27 mouse cellular contexts compared by ENCODE assay signal in genomic region chr4:49485442-49485841, GRCm38 (mm10). TPM values are rescaled to one million over a fixed set of nuclear protein-coding genes. Genes with fewer than 3 reads are reported as not detected.
DNase-seq lines count a peak whose midpoint lies in the region; ATAC-seq lines count a peak whose summit lies in the region.
"Had no signal": no experiment of that assay in that cellular context is flagged by ENCODE, and none has a peak within 500 bp of the region (broad histone marks: within the 10 kb centered on the region; RNA-seq: fewer than 3 reads in every experiment).

No protein-coding gene starts in this region.

- H3K27me3 ChIP-seq in intestine, embryonic 16.5 days (replicated peaks; ENCODE audit: control insufficient read depth, insufficient read depth, low read length) = no peaks in the 10 kb centered on the region
- no peaks in the 10 kb centered on the region for H3K27me3 ChIP-seq in kidney, embryonic 15.5 days
- no peaks in the 10 kb centered on the region for H3K27me3 ChIP-seq in liver, embryonic 11.5 days (replicated peaks; ENCODE audit: control insufficient read depth, insufficient read depth, low read length)
- H3K27me3 ChIP-seq in stomach, embryonic 15.5 days (replicated peaks) = no peaks in the 10 kb centered on the region
- H3K27me3 ChIP-seq: forebrain, embryonic 15.5 days; heart, embryonic 15.5 days; neural tube, embryonic 13.5 days had no signal

- peak; percentile 89 for ATAC-seq in intestine, embryonic 16.5 days
- 0 out of 2 replicates have a peak, but pooled peaks have one; percentile 87 for ATAC-seq in kidney, embryonic 15.5 days (replicated peaks; ENCODE audit: low FRiP score)
- ATAC-seq in liver, embryonic 11.5 days (replicated peaks; ENCODE audit: low FRiP score) = peak; percentile 75; the same call in 1 of the 2 replicates
- peak; percentile 70; the same call in 1 of the 2 replicates for ATAC-seq in stomach, embryonic 15.5 days (ENCODE audit: insufficient read depth, low FRiP score, low read depth)
- ATAC-seq: CD4-positive, CD25-positive, alpha-beta regulatory T cell, adult 4 months; forebrain, embryonic 15.5 days had no signal

- H3K27ac ChIP-seq in intestine, embryonic 16.5 days (ENCODE audit: low read length) = peak overlapping the region; percentile 57; the same call in 1 of the 2 replicates
- H3K27ac ChIP-seq in kidney, embryonic 15.5 days = no peak overlapping the region
- peak overlapping the region; percentile 35; the same call in 1 of the 2 replicates for H3K27ac ChIP-seq in liver, embryonic 11.5 days (ENCODE audit: low read depth, low read length)
- H3K27ac ChIP-seq in stomach, embryonic 15.5 days = no peak overlapping the region
- H3K27ac ChIP-seq: forebrain, embryonic 15.5 days; heart, embryonic 15.5 days; macrophage; neural tube, embryonic 13.5 days had no signal

- no peaks in the 10 kb centered on the region for H3K4me1 ChIP-seq in intestine, embryonic 16.5 days (ENCODE audit: control insufficient read depth, insufficient read depth, low read length)
- H3K4me1 ChIP-seq in kidney, embryonic 15.5 days = 0 out of 2 replicates have a peak, but pooled peaks cover 2% of the 10 kb centered on the region
- H3K4me1 ChIP-seq in liver, embryonic 11.5 days (replicated peaks; ENCODE audit: control insufficient read depth, insufficient read depth, low read length) = no peaks in the 10 kb centered on the region
- no peaks in the 10 kb centered on the region for H3K4me1 ChIP-seq in stomach, embryonic 15.5 days
- H3K4me1 ChIP-seq: forebrain, embryonic 15.5 days had no signal

- intact Hi-C loops in heart, postnatal 36 days (cut with DNase I) = no loop called here

- no peaks in the 10 kb centered on the region for H3K36me3 ChIP-seq in intestine, embryonic 16.5 days (ENCODE audit: control insufficient read depth, insufficient read depth, low read length)
- H3K36me3 ChIP-seq in kidney, embryonic 15.5 days = no peaks in the 10 kb centered on the region
- no peaks in the 10 kb centered on the region for H3K36me3 ChIP-seq in liver, embryonic 11.5 days (ENCODE audit: control insufficient read depth, insufficient read depth, low read length)
- no peaks in the 10 kb centered on the region for H3K36me3 ChIP-seq in stomach, embryonic 15.5 days
- H3K36me3 ChIP-seq: forebrain, embryonic 15.5 days; G1E; heart, embryonic 15.5 days; neural tube, embryonic 13.5 days had no signal

- H3K4me3 ChIP-seq in intestine, embryonic 16.5 days (ENCODE audit: low read length) = no peak overlapping the region
- no peak overlapping the region for H3K4me3 ChIP-seq in kidney, embryonic 15.5 days (replicated peaks)
- H3K4me3 ChIP-seq in liver, embryonic 11.5 days (ENCODE audit: low read depth, low read length) = no peak overlapping the region
- no peak overlapping the region for H3K4me3 ChIP-seq in stomach, embryonic 15.5 days (replicated peaks)
- H3K4me3 ChIP-seq: erythroblast, embryonic 14.5 days; forebrain, embryonic 15.5 days; heart, embryonic 15.5 days; neural tube, embryonic 13.5 days had no signal

- H3K4me2 ChIP-seq in intestine, embryonic 16.5 days (ENCODE audit: low read depth, low read length) = no peak overlapping the region; the same call in 1 of the 2 replicates
- H3K4me2 ChIP-seq in kidney, embryonic 15.5 days = no peak overlapping the region
- no peak overlapping the region for H3K4me2 ChIP-seq in liver, embryonic 11.5 days
- H3K4me2 ChIP-seq in stomach, embryonic 15.5 days = no peak overlapping the region
- H3K4me2 ChIP-seq: forebrain, embryonic 15.5 days; heart, embryonic 15.5 days; lung, embryonic 14.5 days; midbrain, embryonic 11.5 days; neural tube, embryonic 13.5 days had no signal

- no peak for DNase-seq in liver, embryonic 11.5 days (ENCODE audit: low spot score)
- no peak for DNase-seq in heart, postnatal 36 days
- no peak for DNase-seq in frontal cortex, postnatal 36 days (ENCODE audit: low spot score in 2 of 2)
- no peak for DNase-seq in heart, adult 11 months
- no peak for DNase-seq in left cerebral cortex, adult 9 months (ENCODE audit: low spot score in 2 of 2)
- DNase-seq: adrenal gland, adult 2 months; cerebellum, adult 11 months; heart, adult 18-20 months; layer of hippocampus, postnatal 36 days; left cerebral cortex, postnatal 4 days; lung, embryonic 14.5 days; thymus, postnatal 4 days had no signal

- no peak overlapping the region for H3K9ac ChIP-seq in intestine, embryonic 16.5 days (ENCODE audit: low read depth, low read length)
- H3K9ac ChIP-seq in kidney, embryonic 15.5 days = no peak overlapping the region
- H3K9ac ChIP-seq in liver, embryonic 11.5 days (ENCODE audit: low read depth, low read length) = no peak overlapping the region
- H3K9ac ChIP-seq in stomach, embryonic 15.5 days = no peak overlapping the region
- H3K9ac ChIP-seq: forebrain, embryonic 15.5 days; heart, embryonic 15.5 days; lung, embryonic 14.5 days; neural tube, embryonic 13.5 days had no signal

- H3K9me3 ChIP-seq in intestine, embryonic 16.5 days (ENCODE audit: control insufficient read depth, low read length) = no peaks in the 10 kb centered on the region
- H3K9me3 ChIP-seq in kidney, embryonic 15.5 days (replicated peaks) = no peaks in the 10 kb centered on the region
- H3K9me3 ChIP-seq in liver, embryonic 11.5 days (ENCODE audit: control insufficient read depth, low read length) = no peaks in the 10 kb centered on the region
- no peaks in the 10 kb centered on the region for H3K9me3 ChIP-seq in stomach, embryonic 15.5 days
- H3K9me3 ChIP-seq: forebrain, embryonic 15.5 days; G1E; heart, embryonic 15.5 days; neural tube, embryonic 13.5 days had no signal

RNA-seq across cellular contexts. Expression of gene Acnat1, which starts 11.7 kb away (rescaled TPM):
- polyA plus RNA-seq in intestine, embryonic 16.5 days (2015; fragmentation: Nextera tagmentation; extraction: Ambion mirVana) = 5.7 and 6.8 TPM in 2 replicates
- polyA plus RNA-seq in kidney, embryonic 15.5 days (2015; fragmentation: Nextera tagmentation; extraction: Ambion mirVana) = 0.27 and 0.94 TPM in 2 replicates
- not detected in 2 replicates for polyA plus RNA-seq in liver, embryonic 11.5 days (2014; fragmentation: Nextera tagmentation; extraction: Ambion mirVana)
- polyA plus RNA-seq in stomach, embryonic 15.5 days (2015; fragmentation: Nextera tagmentation; extraction: Ambion mirVana) = 1.7 and 2.3 TPM in 2 replicates
- not detected for total RNA-seq in heart, postnatal 36 days (2021)
- total RNA-seq: G1E; heart, adult 18-20 months; monocyte, adult 5-6 weeks had no signal
- polyA plus RNA-seq: CD4-positive, CD25-positive, alpha-beta regulatory T cell, adult 4 months; embryonic facial prominence, embryonic 11.5 days; erythroblast, embryonic 14.5 days; forebrain, embryonic 15.5 days; G1E; heart, embryonic 15.5 days; hindbrain, embryonic 11.5 days; macrophage; midbrain, embryonic 11.5 days; neural tube, embryonic 13.5 days; spleen, adult 2 months had no signal

RNA-seq across cellular contexts. Expression of gene Baat, which starts 20.9 kb away (rescaled TPM):
- 0.20 and 0.53 TPM in 2 replicates for polyA plus RNA-seq in intestine, embryonic 16.5 days (2015; fragmentation: Nextera tagmentation; extraction: Ambion mirVana)
- polyA plus RNA-seq in kidney, embryonic 15.5 days (2015; fragmentation: Nextera tagmentation; extraction: Ambion mirVana) = 0.16 TPM in 1 of 2 replicates, not detected in the other
- 0.25 TPM in 1 of 2 replicates, not detected in the other for polyA plus RNA-seq in liver, embryonic 11.5 days (2014; fragmentation: Nextera tagmentation; extraction: Ambion mirVana)
- 0.09 and 0.24 TPM in 2 replicates for polyA plus RNA-seq in stomach, embryonic 15.5 days (2015; fragmentation: Nextera tagmentation; extraction: Ambion mirVana)
- under 1 TPM in 1 of 2 experiments, not detected in 1; 0.47 TPM for total RNA-seq in heart, postnatal 36 days (2021)
- total RNA-seq: G1E; heart, adult 18-20 months; monocyte, adult 5-6 weeks had no signal
- polyA plus RNA-seq: adrenal gland, adult 2 months; CD4-positive, CD25-positive, alpha-beta regulatory T cell, adult 4 months; embryonic facial prominence, embryonic 11.5 days; erythroblast, embryonic 14.5 days; forebrain, embryonic 15.5 days; G1E; heart, embryonic 15.5 days; lung, embryonic 14.5 days; macrophage; neural tube, embryonic 13.5 days; spleen, adult 2 months had no signal

RNA-seq across cellular contexts. Expression of gene Mrpl50, which starts 35.5 kb away (rescaled TPM):
- polyA plus RNA-seq in intestine, embryonic 16.5 days (2015; fragmentation: Nextera tagmentation; extraction: Ambion mirVana) = 90.7 and 98.9 TPM in 2 replicates
- 84.8 and 93.1 TPM in 2 replicates for polyA plus RNA-seq in kidney, embryonic 15.5 days (2015; fragmentation: Nextera tagmentation; extraction: Ambion mirVana)
- 89.4 and 106 TPM in 2 replicates for polyA plus RNA-seq in liver, embryonic 11.5 days (2014; fragmentation: Nextera tagmentation; extraction: Ambion mirVana)
- polyA plus RNA-seq in stomach, embryonic 15.5 days (2015; fragmentation: Nextera tagmentation; extraction: Ambion mirVana) = 85.6 and 91.3 TPM in 2 replicates
- total RNA-seq in heart, postnatal 36 days (2021) = 10 to 100 TPM; 44.6 to 44.9 TPM

RNA-seq across cellular contexts. Expression of gene Zfp189, which starts 35.5 kb away (rescaled TPM):
- 4.4 and 4.8 TPM in 2 replicates for polyA plus RNA-seq in intestine, embryonic 16.5 days (2015; fragmentation: Nextera tagmentation; extraction: Ambion mirVana)
- polyA plus RNA-seq in kidney, embryonic 15.5 days (2015; fragmentation: Nextera tagmentation; extraction: Ambion mirVana) = 10.3 and 10.5 TPM in 2 replicates
- polyA plus RNA-seq in liver, embryonic 11.5 days (2014; fragmentation: Nextera tagmentation; extraction: Ambion mirVana) = 7.4 and 9.2 TPM in 2 replicates
- polyA plus RNA-seq in stomach, embryonic 15.5 days (2015; fragmentation: Nextera tagmentation; extraction: Ambion mirVana) = 6.0 and 7.0 TPM in 2 replicates
- 1 to 10 TPM; 5.4 to 6.0 TPM for total RNA-seq in heart, postnatal 36 days (2021)
- polyA plus RNA-seq: erythroblast, embryonic 14.5 days had no signal

Comparison
In these comparisons a context has a peak if more than half of its experiments do, and no peak if none do; other contexts are left out.
1. H3K27ac ChIP-seq: peak in intestine, embryonic 16.5 days (single experiment) and liver, embryonic 11.5 days (single experiment); none in kidney, embryonic 15.5 days (single experiment) and stomach, embryonic 15.5 days (single experiment).
2. Peak in every context shown above with its lines, with median percentiles within 50 percentile points of each other: ATAC-seq.